Mouse (Mus musculus): ENCODE results near the gene Palm2.

GRCm38 (mm10) chr4:57637636-57638386, 203.8 kb downstream of the Palm2 start:
- TF ChIP-seq CTCF (IDR thresholded peaks at IDR 0.05; ENCODE audit: borderline replicate concordance, extremely low read depth, insufficient read depth, insufficient read length): no peak
- no peak for TF ChIP-seq POLR2A (IDR thresholded peaks at IDR 0.05; ENCODE audit: borderline replicate concordance, extremely low read depth, insufficient read depth, insufficient read length, poor library complexity, severe bottlenecking)

Data from brain, embryonic 14.5 days (tissue).